Mouse (Mus musculus) forebrain, embryonic 10.5 days (tissue): ENCODE results near the gene Ercc2. TPM values are rescaled to one million over a fixed set of nuclear protein-coding genes. Genes with fewer than 3 reads are reported as not detected.

Experiments used
- DNase-seq: peaks from one replicate; pipeline ENCODE4 v3.0.0-alpha.2; 2017; ENCODE audit warnings: low spot score; ENCODE audit errors: extremely low spot score
- H3K27ac ChIP-seq: fragments of 300-500 bp; sonication (generic); 2 replicates; pipeline ENCODE4 v1.5.1; 2016; ENCODE audit warnings: mild to moderate bottlenecking
- H3K27me3 ChIP-seq: fragments of 300-500 bp; sonication (generic); 2 replicates; pipeline ENCODE4 v1.6.1; 2016; ENCODE audit warnings: mild to moderate bottlenecking; ENCODE audit not compliant: poor library complexity, severe bottlenecking
- H3K36me3 ChIP-seq: fragments of 300-500 bp; sonication (generic); replicated peaks from 2 replicates; pipeline ENCODE4 v1.6.1; 2016; ENCODE audit warnings: mild to moderate bottlenecking, moderate library complexity
- H3K4me1 ChIP-seq: fragments of 300-500 bp; sonication (generic); 2 replicates; pipeline ENCODE4 v1.6.1; 2016
- H3K4me3 ChIP-seq: fragments of 300-500 bp; sonication (generic); 2 replicates; pipeline ENCODE4 v1.5.1; 2016; ENCODE audit warnings: mild to moderate bottlenecking, moderate library complexity
- H3K9me3 ChIP-seq: fragments of 300-500 bp; sonication (generic); 2 replicates; pipeline ENCODE4 v1.6.1; 2016; ENCODE audit warnings: mild to moderate bottlenecking, moderate library complexity
- WGBS: fragments of 180-500 bp; shearing (Covaris S2); methylation state at CpG from one replicate; pipeline ENCODE4 v1.1.7; 2016; 5-methylcytosine and 5-hydroxymethylcytosine counted together
- polyA plus RNA-seq: library from polyadenylated mRNA; unstranded; fragments of >200 nt; fragmentation: Nextera tagmentation; extraction: Ambion mirVana; gene quantifications from 2 replicates; pipeline ENCODE4 v1.2.1, GENCODE M21; 2016

The Ercc2 gene
- polyA plus RNA-seq, 1 experiment from 2014 or later = 26.9 TPM

GRCm38 (mm10) chr7:19420821-19421636 is 39.2 kb downstream of the Ercc2 start:
- Histone ChIP-seq H3K27me3 (peaks cover 72% of the 10 kb centered on the region), H3K4me1 (peaks cover 12% of the 10 kb centered on the region), H3K36me3 (peaks cover 14% of the 10 kb centered on the region), H3K27ac (no peak overlapping the region), H3K4me3 (peak overlapping the region; percentile 50), H3K9me3 (peaks cover 3% of the 10 kb centered on the region; the same call in 1 of the 2 replicates)
- WGBS = 14% methylated on average over 43 of the region's 43 CpGs
- DNase-seq = peak; percentile 89

DNA sequence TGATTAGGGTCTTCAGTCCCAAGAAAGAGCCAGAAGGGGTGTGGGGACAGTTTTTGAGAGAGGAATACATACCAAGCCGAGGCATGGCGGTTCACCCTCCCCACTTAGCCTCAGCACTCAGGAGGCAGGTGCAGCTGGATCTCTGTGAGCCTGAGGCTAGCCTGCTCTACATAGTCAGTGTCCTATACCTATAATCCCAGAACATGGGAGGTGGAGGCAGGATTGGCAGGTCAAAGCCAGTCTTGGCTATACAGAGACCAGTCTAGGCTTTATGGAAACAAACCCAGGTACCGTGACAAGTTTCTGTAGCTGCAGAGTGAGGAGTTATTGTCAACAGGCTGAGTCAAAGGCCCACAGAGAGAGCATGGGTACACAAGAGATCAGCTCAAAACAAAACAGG is 41.3 kb downstream of the Ercc2 start:
- Histone ChIP-seq H3K9me3 (peaks cover 2% of the 10 kb centered on the region; the same call in 1 of the 2 replicates), H3K27me3 (peaks cover 54% of the 10 kb centered on the region), H3K4me3 (no peak overlapping the region), H3K4me1 (peaks cover 12% of the 10 kb centered on the region), H3K27ac (no peak overlapping the region), H3K36me3 (peaks cover 34% of the 10 kb centered on the region)
- DNase-seq = no peak
- 94% methylated on average over 3 of the region's 3 CpGs for WGBS

DNA sequence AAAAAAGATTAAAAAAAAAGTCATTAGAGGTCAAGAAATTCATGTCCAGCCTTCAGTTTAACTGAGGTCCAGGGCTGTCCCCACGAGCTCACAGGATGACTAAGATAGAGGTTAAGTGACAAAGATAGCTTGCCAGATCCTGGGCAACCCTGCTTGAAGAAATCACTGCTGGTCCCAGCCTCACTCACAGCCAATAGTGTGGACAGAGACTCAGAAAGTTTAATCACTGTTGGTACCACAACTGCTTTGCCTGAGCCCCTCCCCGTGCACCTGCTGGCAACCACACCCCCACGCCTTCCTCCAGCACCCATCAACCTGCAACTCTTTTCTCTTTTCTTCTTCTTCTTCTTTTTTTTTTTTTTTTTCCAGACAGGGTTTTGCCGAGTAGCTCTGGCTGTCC is 42.2 kb downstream of the Ercc2 start:
- Histone ChIP-seq H3K36me3 (peaks cover 44% of the 10 kb centered on the region), H3K4me3 (no peak overlapping the region), H3K4me1 (peaks cover 12% of the 10 kb centered on the region), H3K9me3 (no peaks in the 10 kb centered on the region), H3K27ac (no peak overlapping the region), H3K27me3 (peaks cover 45% of the 10 kb centered on the region)
- WGBS = 70% methylated on average over 4 of the region's 4 CpGs
- DNase-seq = no peak

- DNase-seq = no peak
- peaks cover 2% of the 10 kb centered on the region; the same call in 1 of the 2 replicates for H3K4me1 ChIP-seq
- H3K9me3 ChIP-seq = no peaks in the 10 kb centered on the region
- no peak overlapping the region for H3K27ac ChIP-seq
- WGBS = 71% methylated on average over 6 of the region's 6 CpGs
- no peak overlapping the region for H3K4me3 ChIP-seq
- H3K27me3 ChIP-seq = peaks cover 22% of the 10 kb centered on the region
- H3K36me3 ChIP-seq = peaks cover 67% of the 10 kb centered on the region
These were observed 44.5 kb downstream of the Ercc2 start for GRCm38 (mm10) chr7:19426349-19426748.

- Histone ChIP-seq H3K27ac (no peak overlapping the region), H3K36me3 (peaks cover 72% of the 10 kb centered on the region), H3K4me1 (no peaks in the 10 kb centered on the region), H3K9me3 (no peaks in the 10 kb centered on the region), H3K27me3 (peaks cover 16% of the 10 kb centered on the region), H3K4me3 (no peak overlapping the region)
- DNase-seq = no peak
- 91% methylated on average over 6 of the region's 6 CpGs for WGBS
These were observed 45.1 kb downstream of the Ercc2 start for GRCm38 (mm10) chr7:19426888-19427287.

DNA sequence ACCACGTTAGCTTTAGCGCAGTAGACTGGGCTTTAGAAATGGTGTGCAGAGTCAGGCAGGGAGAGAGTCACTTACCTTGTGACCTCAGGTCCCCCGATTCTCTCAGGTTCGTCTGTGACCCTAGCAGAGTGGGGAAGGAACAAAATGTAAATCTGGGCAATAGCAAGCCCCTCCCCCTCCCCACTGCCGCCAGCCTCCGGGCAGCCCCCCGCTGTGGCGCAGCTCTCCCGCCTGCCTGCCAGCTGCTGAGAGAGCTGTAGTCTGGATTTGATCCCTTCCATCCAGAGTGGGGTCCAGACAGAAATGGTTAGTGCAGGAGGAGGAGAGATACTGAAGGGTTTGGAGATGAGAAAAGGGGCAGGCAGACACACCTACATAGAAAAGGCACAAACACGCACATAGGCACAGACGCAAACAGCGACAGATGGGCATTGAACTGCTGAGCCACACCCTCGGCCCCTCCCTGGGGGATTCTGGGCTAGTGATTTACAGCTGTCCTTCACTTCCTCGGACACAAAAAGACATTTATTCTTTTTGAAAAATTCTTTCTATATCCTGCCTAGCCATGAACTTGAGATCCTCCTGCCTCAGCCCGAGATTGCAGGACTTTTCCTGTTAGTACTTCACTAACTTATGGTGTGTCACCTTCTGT is 46.3 kb downstream of the Ercc2 start:
- WGBS = 71% methylated on average over 15 of the region's 15 CpGs
- Histone ChIP-seq H3K27me3 (peaks cover 4% of the 10 kb centered on the region), H3K27ac (no peak overlapping the region), H3K36me3 (peaks cover 85% of the 10 kb centered on the region), H3K9me3 (peaks cover 9% of the 10 kb centered on the region; the same call in 1 of the 2 replicates), H3K4me1 (no peaks in the 10 kb centered on the region), H3K4me3 (no peak overlapping the region)
- no peak for DNase-seq

GRCm38 (mm10) chr7:19429726-19430125 is 47.9 kb downstream of the Ercc2 start:
- H3K27ac ChIP-seq = no peak overlapping the region
- no peaks in the 10 kb centered on the region for H3K27me3 ChIP-seq
- no peak for DNase-seq
- 72% methylated on average over 8 of the region's 8 CpGs for WGBS
- no peaks in the 10 kb centered on the region for H3K4me1 ChIP-seq
- H3K4me3 ChIP-seq = no peak overlapping the region
- peaks cover 11% of the 10 kb centered on the region; the same call in 1 of the 2 replicates for H3K9me3 ChIP-seq
- peaks cover 100% of the 10 kb centered on the region for H3K36me3 ChIP-seq

DNA sequence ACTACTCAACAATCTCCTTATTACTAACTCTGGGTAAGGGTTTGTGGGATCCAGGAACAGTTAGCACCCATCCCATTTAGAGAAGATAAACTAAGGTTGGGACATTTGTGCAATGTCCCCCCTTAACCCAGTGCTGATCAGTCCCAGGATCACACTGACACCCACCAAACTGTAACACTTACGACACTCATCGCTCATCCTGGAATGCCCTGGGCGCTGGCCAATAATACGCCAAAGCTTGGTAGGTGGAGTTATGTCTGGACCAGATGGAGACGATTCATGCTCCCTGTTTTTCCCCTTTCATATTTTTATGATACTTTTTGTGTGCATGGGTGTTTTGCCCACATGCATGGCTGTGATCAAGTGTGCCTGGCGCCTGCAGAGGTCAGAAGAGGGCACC is 48.6 kb downstream of the Ercc2 start:
- H3K27me3 ChIP-seq = no peaks in the 10 kb centered on the region
- H3K4me3 ChIP-seq = no peak overlapping the region
- no peak overlapping the region for H3K27ac ChIP-seq
- H3K9me3 ChIP-seq = peaks cover 11% of the 10 kb centered on the region; the same call in 1 of the 2 replicates
- no peaks in the 10 kb centered on the region for H3K4me1 ChIP-seq
- DNase-seq = no peak
- WGBS = 93% methylated on average over 6 of the region's 6 CpGs
- peaks cover 100% of the 10 kb centered on the region for H3K36me3 ChIP-seq

DNA sequence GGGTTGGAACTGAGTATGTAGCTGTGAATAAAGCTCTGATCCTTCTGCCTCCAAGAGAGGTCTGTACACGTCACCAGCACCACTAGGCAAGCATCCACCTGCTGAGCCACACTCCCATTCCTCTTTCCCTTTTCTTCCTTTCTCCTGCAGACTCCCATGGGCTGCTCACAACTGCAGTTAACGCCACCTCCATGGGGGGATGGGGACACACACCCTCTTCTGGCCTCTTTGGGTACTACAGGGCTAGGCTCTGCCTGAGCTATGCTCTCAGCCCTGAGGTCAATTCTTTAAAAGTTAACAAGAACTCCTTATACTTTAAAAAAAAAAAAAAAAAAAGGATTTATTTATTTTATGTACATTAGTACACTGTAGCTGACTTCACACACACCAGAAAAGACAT is 50.7 kb downstream of the Ercc2 start:
- H3K4me3 ChIP-seq = no peak overlapping the region
- DNase-seq = no peak
- peaks cover 100% of the 10 kb centered on the region for H3K36me3 ChIP-seq
- no peaks in the 10 kb centered on the region for H3K4me1 ChIP-seq
- no peak overlapping the region for H3K27ac ChIP-seq
- no peaks in the 10 kb centered on the region for H3K27me3 ChIP-seq
- peaks cover 11% of the 10 kb centered on the region; the same call in 1 of the 2 replicates for H3K9me3 ChIP-seq
- WGBS = 86% methylated on average over 2 of the region's 2 CpGs

DNA sequence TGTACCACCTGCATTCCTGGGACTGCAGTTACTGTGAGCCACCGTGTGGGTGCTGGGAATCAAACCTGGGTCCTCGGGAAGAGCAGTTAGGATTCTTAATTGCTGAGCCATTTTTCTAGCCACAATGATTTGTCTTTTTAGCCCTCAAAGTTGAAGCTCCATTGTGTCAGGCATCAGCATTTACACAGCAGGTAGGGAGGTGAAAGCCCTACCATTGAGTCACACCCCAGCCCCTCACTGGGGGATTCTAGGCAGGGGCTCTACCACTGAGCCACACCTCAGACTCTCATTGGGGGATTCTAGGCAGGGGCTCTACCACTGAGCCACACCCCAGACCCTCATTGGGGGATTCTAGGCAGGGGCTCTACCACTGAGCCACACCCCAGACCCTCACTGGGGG is 54.5 kb downstream of the Ercc2 start:
- H3K27me3 ChIP-seq = no peaks in the 10 kb centered on the region
- no peaks in the 10 kb centered on the region for H3K4me1 ChIP-seq
- 94% methylated on average over 2 of the region's 2 CpGs for WGBS
- H3K27ac ChIP-seq = no peak overlapping the region
- peaks cover 11% of the 10 kb centered on the region; the same call in 1 of the 2 replicates for H3K9me3 ChIP-seq
- DNase-seq = no peak
- no peak overlapping the region for H3K4me3 ChIP-seq
- peaks cover 98% of the 10 kb centered on the region for H3K36me3 ChIP-seq

GRCm38 (mm10) chr7:19437048-19437447 is 55.2 kb downstream of the Ercc2 start:
- DNase-seq = no peak
- H3K4me3 ChIP-seq = no peak overlapping the region
- 80% methylated on average over 9 of the region's 9 CpGs for WGBS
- no peak overlapping the region for H3K27ac ChIP-seq
- H3K4me1 ChIP-seq = no peaks in the 10 kb centered on the region
- H3K9me3 ChIP-seq = peaks cover 11% of the 10 kb centered on the region; the same call in 1 of the 2 replicates
- peaks cover 98% of the 10 kb centered on the region for H3K36me3 ChIP-seq
- no peaks in the 10 kb centered on the region for H3K27me3 ChIP-seq

- no peaks in the 10 kb centered on the region for H3K4me1 ChIP-seq
- H3K9me3 ChIP-seq = no peaks in the 10 kb centered on the region
- DNase-seq = no peak
- no peaks in the 10 kb centered on the region for H3K27me3 ChIP-seq
- H3K4me3 ChIP-seq = no peak overlapping the region
- no peak overlapping the region for H3K27ac ChIP-seq
- WGBS = 91% methylated on average over 9 of the region's 9 CpGs
- H3K36me3 ChIP-seq = peaks cover 97% of the 10 kb centered on the region
These were observed 59.8 kb downstream of the Ercc2 start for GRCm38 (mm10) chr7:19441448-19442091.
